Mouse (Mus musculus) lung, postnatal 0 days (tissue): ENCODE measurements around the gene Gm45716.

Source experiments
- CTCF ChIP-seq: IDR thresholded peaks from 2 replicates; pipeline ENCODE4 v1.5.1; 2016; ENCODE audit warnings: antibody characterized with exemption, mild to moderate bottlenecking
- EP300 ChIP-seq: IDR thresholded peaks from 2 replicates; pipeline ENCODE4 v1.6.1; 2016; ENCODE audit warnings: antibody characterized with exemption, mild to moderate bottlenecking, control low read depth

DNA sequence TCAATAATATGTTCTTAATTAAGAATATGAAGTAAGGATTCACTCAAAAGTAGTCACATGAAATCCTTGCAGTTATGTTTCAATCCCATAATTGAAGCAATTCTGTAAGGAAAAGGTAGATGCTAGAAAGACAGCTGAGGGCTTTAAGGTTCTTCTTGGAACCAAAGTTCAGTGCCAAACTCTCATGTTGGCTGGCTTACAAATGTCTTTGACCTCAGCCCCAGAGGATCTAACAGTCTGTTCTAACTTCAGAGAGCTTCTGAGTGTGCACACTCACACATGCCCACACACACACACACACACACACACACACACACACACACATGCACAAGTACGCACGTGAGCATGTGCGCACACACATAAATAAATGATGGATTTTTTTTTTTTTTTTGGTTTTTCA lies 2.7 kb downstream of the Gm45716 start:
- no peak for TF ChIP-seq CTCF
- TF ChIP-seq EP300, result no peak
